Mouse (Mus musculus) liver, embryonic 16.5 days (tissue): ENCODE results near the gene Dsn1. TPM values are rescaled to one million over a fixed set of nuclear protein-coding genes. Genes with fewer than 3 reads are reported as not detected.

Source experiments
- ATAC-seq: fragments of 200-750 bp; cut with Nextera tagmentation; 2 replicates; pipeline ENCODE4 v1.8.0; 2017; ENCODE audit warnings: low read depth, mild to moderate bottlenecking, moderate number of reproducible peaks, moderate library complexity
- H3K27ac ChIP-seq: fragments of 300-500 bp; sonication (generic); 2 replicates; pipeline ENCODE4 v1.5.1; 2014; ENCODE audit warnings: mild to moderate bottlenecking, low read length
- H3K27me3 ChIP-seq: fragments of 300-500 bp; sonication (generic); 2 replicates; pipeline ENCODE4 v1.6.1; 2014; ENCODE audit warnings: low read depth, low read length, mixed read lengths; ENCODE audit not compliant: control insufficient read depth, insufficient read depth
- H3K36me3 ChIP-seq: fragments of 300-500 bp; sonication (generic); 2 replicates; pipeline ENCODE4 v1.6.1; 2014; ENCODE audit warnings: mild to moderate bottlenecking; ENCODE audit not compliant: control insufficient read depth, insufficient read depth
- H3K4me1 ChIP-seq: fragments of 300-500 bp; sonication (generic); 2 replicates; pipeline ENCODE4 v1.6.1; 2014; ENCODE audit warnings: low read depth, low read length, mixed read lengths; ENCODE audit not compliant: control insufficient read depth
- H3K4me2 ChIP-seq: fragments of 300-500 bp; sonication (generic); 2 replicates; pipeline ENCODE4 v1.6.1; 2014; ENCODE audit warnings: low read depth, low read length, mixed read lengths
- H3K4me3 ChIP-seq: fragments of 300-500 bp; sonication (generic); 2 replicates; pipeline ENCODE4 v1.5.1; 2014; ENCODE audit warnings: low read depth, mild to moderate bottlenecking, low read length
- H3K9ac ChIP-seq: fragments of 300-500 bp; sonication (generic); 2 replicates; pipeline ENCODE4 v1.6.1; 2014; ENCODE audit warnings: low read depth, low read length
- H3K9me3 ChIP-seq: fragments of 300-500 bp; sonication (generic); replicated peaks from 2 replicates; pipeline ENCODE4 v1.6.1; 2016; ENCODE audit warnings: low read length; ENCODE audit not compliant: control insufficient read depth
- WGBS: fragments of 180-500 bp; shearing (Covaris S2); extraction: QIAGEN DNeasy Blood & Tissue Kit; methylation state at CpG from one replicate; pipeline ENCODE4 v1.1.7; 2014; ENCODE audit not compliant: insufficient replicate concordance; 5-methylcytosine and 5-hydroxymethylcytosine counted together
- polyA plus RNA-seq: library from polyadenylated mRNA; unstranded; fragments of >200 nt; fragmentation: Nextera tagmentation; extraction: Ambion mirVana; gene quantifications from 2 replicates; pipeline ENCODE4 v1.2.1, GENCODE M21; 2015

Dsn1 gene
- 26.7 and 28.0 TPM in 2 replicates for polyA plus RNA-seq

- peak within 1 kb of the TSS; percentile 86 for H3K27ac ChIP-seq
- peaks cover 29% of the 10 kb centered on the region for H3K4me1 ChIP-seq
- peak; percentile 87 for ATAC-seq
- H3K4me3 ChIP-seq, result peak within 1 kb of the TSS; percentile 79
- peak within 1 kb of the TSS; percentile 84 for H3K4me2 ChIP-seq
- under 1% methylated on average over 56 of the region's 56 CpGs for WGBS
- no peaks in the 10 kb centered on the region for H3K27me3 ChIP-seq
- peaks cover 22% of the 10 kb centered on the region for H3K36me3 ChIP-seq
- H3K9ac ChIP-seq, result peak within 1 kb of the TSS; percentile 90
- no peaks in the 10 kb centered on the region for H3K9me3 ChIP-seq
Observed at GRCm38 (mm10) chr2:157006511-157007233, at the start of gene Dsn1. Dsn1 (minus strand) TSS chr2:157007154.

GRCm38 (mm10) chr2:157055721-157056120 is 48.8 kb upstream of the Dsn1 start:
- no peak overlapping the region for H3K27ac ChIP-seq
- H3K4me2 ChIP-seq, result no peak overlapping the region
- 70% methylated on average over 6 of the region's 6 CpGs for WGBS
- no peak overlapping the region for H3K9ac ChIP-seq
- no peaks in the 10 kb centered on the region; the same call in 1 of the 2 replicates for H3K4me1 ChIP-seq
- H3K36me3 ChIP-seq, result no peaks in the 10 kb centered on the region
- no peak for ATAC-seq
- no peaks in the 10 kb centered on the region for H3K27me3 ChIP-seq
- H3K9me3 ChIP-seq, result no peaks in the 10 kb centered on the region
- H3K4me3 ChIP-seq, result no peak overlapping the region

GRCm38 (mm10) chr2:157054816-157055215 is 47.9 kb upstream of the Dsn1 start:
- WGBS, result 58% methylated on average over 5 of the region's 5 CpGs
- H3K27ac ChIP-seq, result no peak overlapping the region
- ATAC-seq, result no peak

GRCm38 (mm10) chr2:157054297-157054696 is 47.3 kb upstream of the Dsn1 start:
- Histone ChIP-seq H3K36me3 (no peaks in the 10 kb centered on the region), H3K4me3 (no peak overlapping the region), H3K9me3 (no peaks in the 10 kb centered on the region), H3K4me1 (no peaks in the 10 kb centered on the region; the same call in 1 of the 2 replicates), H3K4me2 (no peak overlapping the region), H3K9ac (no peak overlapping the region), H3K27ac (no peak overlapping the region), H3K27me3 (no peaks in the 10 kb centered on the region)
- no peak for ATAC-seq
- 56% methylated on average over 8 of the region's 8 CpGs for WGBS

More at GRCm38 (mm10) chr2:157054816-157055215, 47.9 kb upstream of the Dsn1 start:
- H3K27me3 ChIP-seq, result no peaks in the 10 kb centered on the region
- H3K9me3 ChIP-seq, result no peaks in the 10 kb centered on the region
- no peak overlapping the region for H3K4me2 ChIP-seq
- H3K4me1 ChIP-seq, result no peaks in the 10 kb centered on the region; the same call in 1 of the 2 replicates
- H3K4me3 ChIP-seq, result no peak overlapping the region
- H3K36me3 ChIP-seq, result no peaks in the 10 kb centered on the region
- no peak overlapping the region for H3K9ac ChIP-seq

GRCm38 (mm10) chr2:157053787-157054186 is 46.8 kb upstream of the Dsn1 start:
- Histone ChIP-seq H3K9ac (no peak overlapping the region), H3K27me3 (no peaks in the 10 kb centered on the region), H3K36me3 (no peaks in the 10 kb centered on the region), H3K9me3 (no peaks in the 10 kb centered on the region), H3K4me3 (no peak overlapping the region), H3K27ac (no peak overlapping the region), H3K4me2 (no peak overlapping the region), H3K4me1 (no peaks in the 10 kb centered on the region; the same call in 1 of the 2 replicates)
- 53% methylated on average over 4 of the region's 4 CpGs for whole genome bisulfite sequencing
- ATAC-seq, result no peak

GRCm38 (mm10) chr2:157053124-157053523 is 46.2 kb upstream of the Dsn1 start:
- WGBS, result 78% methylated on average over 5 of the region's 5 CpGs
- H3K4me2 ChIP-seq, result no peak overlapping the region
- H3K27ac ChIP-seq, result no peak overlapping the region
- no peaks in the 10 kb centered on the region for H3K36me3 ChIP-seq
- no peak overlapping the region for H3K9ac ChIP-seq
- H3K9me3 ChIP-seq, result no peaks in the 10 kb centered on the region
- no peaks in the 10 kb centered on the region for H3K27me3 ChIP-seq
- no peak for ATAC-seq
- H3K4me3 ChIP-seq, result no peak overlapping the region
- H3K4me1 ChIP-seq, result no peaks in the 10 kb centered on the region

GRCm38 (mm10) chr2:157052448-157052847 is 45.5 kb upstream of the Dsn1 start:
- H3K4me2 ChIP-seq, result no peak overlapping the region
- no peak overlapping the region for H3K27ac ChIP-seq
- no peak for ATAC-seq
- WGBS, result 65% methylated on average over 8 of the region's 8 CpGs
- H3K27me3 ChIP-seq, result no peaks in the 10 kb centered on the region
- H3K4me1 ChIP-seq, result no peaks in the 10 kb centered on the region
- H3K36me3 ChIP-seq, result no peaks in the 10 kb centered on the region
- no peaks in the 10 kb centered on the region for H3K9me3 ChIP-seq
- H3K9ac ChIP-seq, result no peak overlapping the region
- H3K4me3 ChIP-seq, result no peak overlapping the region

GRCm38 (mm10) chr2:157049831-157050243 is 42.9 kb upstream of the Dsn1 start:
- H3K27me3 ChIP-seq, result no peaks in the 10 kb centered on the region
- H3K36me3 ChIP-seq, result no peaks in the 10 kb centered on the region
- no peak overlapping the region for H3K4me2 ChIP-seq
- no peak for ATAC-seq
- WGBS, result 78% methylated on average over 8 of the region's 8 CpGs
- H3K27ac ChIP-seq, result no peak overlapping the region
- H3K9ac ChIP-seq, result no peak overlapping the region
- H3K9me3 ChIP-seq, result no peaks in the 10 kb centered on the region
- no peak overlapping the region for H3K4me3 ChIP-seq
- H3K4me1 ChIP-seq, result no peaks in the 10 kb centered on the region

- WGBS, result 68% methylated on average over 13 of the region's 13 CpGs
- H3K36me3 ChIP-seq, result no peaks in the 10 kb centered on the region
- H3K4me3 ChIP-seq, result no peak overlapping the region
- no peak overlapping the region for H3K27ac ChIP-seq
- no peaks in the 10 kb centered on the region for H3K27me3 ChIP-seq
- ATAC-seq, result no peak
- no peaks in the 10 kb centered on the region for H3K4me1 ChIP-seq
- H3K9ac ChIP-seq, result no peak overlapping the region
- H3K4me2 ChIP-seq, result no peak overlapping the region
- no peaks in the 10 kb centered on the region for H3K9me3 ChIP-seq
Observed at GRCm38 (mm10) chr2:157048395-157049181, 41.6 kb upstream of the Dsn1 start.
